Mouse (Mus musculus): ENCODE measurements around the gene Pdcl3. TPM values are rescaled to one million over a fixed set of nuclear protein-coding genes. Genes with fewer than 3 reads are reported as not detected.
"Not testable (repeated sequence)": the region's sequence is repeated elsewhere in the genome, so short reads cannot be mapped to it uniquely, and the experiment has no call there.

Gene Pdcl3
- polyA plus RNA-seq, 1 experiment from 2014 or later: 181 TPM

DNA sequence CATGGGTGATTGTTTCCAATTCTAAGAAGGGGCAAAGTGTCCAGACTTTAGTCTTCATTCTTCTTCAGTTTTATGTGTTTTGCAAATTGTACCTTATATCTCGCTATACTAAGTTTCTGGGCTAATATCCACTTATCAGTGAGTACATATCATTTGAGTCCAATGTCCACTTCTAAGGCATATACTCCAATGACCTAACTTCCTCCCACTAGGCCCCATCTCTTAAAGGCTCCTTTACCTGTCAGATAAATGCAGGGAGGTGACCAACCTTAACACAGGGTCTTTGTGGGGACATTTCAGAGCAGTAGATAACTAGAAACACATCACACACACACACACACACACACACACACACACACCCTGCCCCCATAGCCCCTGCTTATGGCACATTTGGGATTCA, 59.0 kb downstream of the Pdcl3 start:
- H3K9ac ChIP-seq (ENCODE audit: low read length); ATAC-seq (ENCODE audit: low read depth): not testable (repeated sequence)
- 75% methylated on average over 1 of the region's 1 CpGs for WGBS

DNA sequence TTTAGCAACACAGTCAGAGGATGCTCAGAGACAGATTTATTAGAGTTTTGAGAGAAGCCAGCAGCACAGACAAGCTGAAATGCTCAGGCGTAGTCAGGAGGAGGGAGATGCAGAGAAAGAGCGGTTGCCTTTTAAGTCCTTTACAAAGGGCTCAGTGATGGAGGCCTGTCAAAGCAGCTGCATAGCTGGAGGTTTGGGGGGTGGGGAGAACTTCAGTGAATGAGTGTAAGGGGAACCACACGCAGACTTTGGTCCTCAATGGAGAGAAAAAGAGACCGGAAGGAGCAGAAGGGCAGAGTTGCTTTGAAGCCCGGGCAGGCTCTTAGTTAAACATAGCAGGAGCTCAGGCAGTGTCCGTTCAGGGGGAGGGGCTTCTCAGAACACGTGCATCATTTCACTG, 61.3 kb downstream of the Pdcl3 start:
- Histone ChIP-seq H3K9ac (ENCODE audit: low read length) (no peak overlapping the region), H3K4me2 (ENCODE audit: low read depth, low read length) (no peak overlapping the region), H3K36me3 (ENCODE audit: control insufficient read depth, insufficient read depth, low read length) (no peaks in the 10 kb centered on the region), H3K4me1 (replicated peaks; ENCODE audit: control insufficient read depth, insufficient read depth, low read length) (no peaks in the 10 kb centered on the region), H3K4me3 (ENCODE audit: low read length) (no peak overlapping the region), H3K27ac (ENCODE audit: low read length) (no peak overlapping the region), H3K9me3 (ENCODE audit: control insufficient read depth, low read length) (peaks cover 5% of the 10 kb centered on the region; the same call in 1 of the 2 replicates), H3K27me3 (ENCODE audit: control insufficient read depth, insufficient read depth, low read depth, low read length) (no peaks in the 10 kb centered on the region)
- no peak for ATAC-seq (ENCODE audit: low read depth)
- WGBS: 26% methylated on average over 7 of the region's 7 CpGs

More for the DNA sequence above, 59.0 kb downstream of the Pdcl3 start:
- H3K27me3 ChIP-seq (ENCODE audit: control insufficient read depth, insufficient read depth, low read depth, low read length); H3K27ac ChIP-seq (ENCODE audit: low read length); H3K9me3 ChIP-seq (ENCODE audit: control insufficient read depth, low read length); H3K36me3 ChIP-seq (ENCODE audit: control insufficient read depth, insufficient read depth, low read length); H3K4me2 ChIP-seq (ENCODE audit: low read depth, low read length); H3K4me3 ChIP-seq (ENCODE audit: low read length); H3K4me1 ChIP-seq (replicated peaks; ENCODE audit: control insufficient read depth, insufficient read depth, low read length): not testable (repeated sequence)

Other genes with a start within 250 kb of the Pdcl3 start
- 0.38 and 0.40 TPM in 2 replicates for gene Lonrf2, start 148.9 kb upstream of the Pdcl3 start, polyA plus RNA-seq (2015; fragmentation: Nextera tagmentation; extraction: Ambion mirVana)
- gene Chst10, start 87.4 kb upstream of the Pdcl3 start, polyA plus RNA-seq (2015; fragmentation: Nextera tagmentation; extraction: Ambion mirVana): 1.1 and 1.2 TPM in 2 replicates
- not detected in 2 replicates for gene Nms, start 46.5 kb upstream of the Pdcl3 start, polyA plus RNA-seq (2015; fragmentation: Nextera tagmentation; extraction: Ambion mirVana)
- 1.9 and 2.0 TPM in 2 replicates for gene Npas2, start 208.1 kb downstream of the Pdcl3 start, polyA plus RNA-seq (2015; fragmentation: Nextera tagmentation; extraction: Ambion mirVana)